Mouse (Mus musculus): Measurements from ENCODE around the gene Camta2. TPM values are rescaled to one million over a fixed set of nuclear protein-coding genes. Genes with fewer than 3 reads are reported as not detected.

Gene Camta2
- polyA plus RNA-seq, 1 experiment from 2014 or later = 14.8 TPM

DNA sequence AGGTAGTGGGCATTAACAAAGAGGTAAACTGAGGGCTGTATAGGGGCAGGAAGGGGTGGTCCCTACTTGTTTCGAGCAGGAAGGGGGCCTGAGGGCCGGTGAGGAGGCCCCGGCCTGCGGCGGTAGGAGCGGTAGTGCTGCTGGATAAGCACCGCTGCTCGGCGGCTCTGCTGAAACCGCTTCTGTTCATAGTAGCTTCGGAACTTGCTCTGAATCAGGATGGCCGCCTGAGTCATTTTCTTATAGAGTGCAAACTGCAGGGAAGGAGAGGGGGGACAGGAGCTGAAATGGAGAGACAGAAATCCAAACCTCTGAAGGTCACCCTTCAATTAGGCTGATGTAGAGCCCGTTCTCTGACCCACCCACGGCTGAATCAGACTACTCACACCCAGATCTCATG, 17.4 kb downstream of the Camta2 start:
- peak overlapping the region; percentile 99 for H3K27ac ChIP-seq (ENCODE audit: low read length)
- H3K9me3 ChIP-seq (ENCODE audit: control insufficient read depth, low read length) = no peaks in the 10 kb centered on the region
- H3K27me3 ChIP-seq (ENCODE audit: control insufficient read depth, insufficient read depth, low read depth, low read length) = no peaks in the 10 kb centered on the region
- WGBS = 39% methylated on average over 14 of the region's 14 CpGs
- H3K4me2 ChIP-seq (ENCODE audit: low read depth, low read length) = peak overlapping the region; percentile 87
- no peak for ATAC-seq (ENCODE audit: low read depth)
- H3K36me3 ChIP-seq (ENCODE audit: control insufficient read depth, insufficient read depth, low read length) = peaks cover 3% of the 10 kb centered on the region; the same call in 1 of the 2 replicates
- peaks cover 16% of the 10 kb centered on the region for H3K4me1 ChIP-seq (replicated peaks; ENCODE audit: control insufficient read depth, insufficient read depth, low read length)
- peak overlapping the region; percentile 81 for H3K9ac ChIP-seq (ENCODE audit: low read length)
- peak overlapping the region; percentile 69 for H3K4me3 ChIP-seq (ENCODE audit: low read length)

DNA sequence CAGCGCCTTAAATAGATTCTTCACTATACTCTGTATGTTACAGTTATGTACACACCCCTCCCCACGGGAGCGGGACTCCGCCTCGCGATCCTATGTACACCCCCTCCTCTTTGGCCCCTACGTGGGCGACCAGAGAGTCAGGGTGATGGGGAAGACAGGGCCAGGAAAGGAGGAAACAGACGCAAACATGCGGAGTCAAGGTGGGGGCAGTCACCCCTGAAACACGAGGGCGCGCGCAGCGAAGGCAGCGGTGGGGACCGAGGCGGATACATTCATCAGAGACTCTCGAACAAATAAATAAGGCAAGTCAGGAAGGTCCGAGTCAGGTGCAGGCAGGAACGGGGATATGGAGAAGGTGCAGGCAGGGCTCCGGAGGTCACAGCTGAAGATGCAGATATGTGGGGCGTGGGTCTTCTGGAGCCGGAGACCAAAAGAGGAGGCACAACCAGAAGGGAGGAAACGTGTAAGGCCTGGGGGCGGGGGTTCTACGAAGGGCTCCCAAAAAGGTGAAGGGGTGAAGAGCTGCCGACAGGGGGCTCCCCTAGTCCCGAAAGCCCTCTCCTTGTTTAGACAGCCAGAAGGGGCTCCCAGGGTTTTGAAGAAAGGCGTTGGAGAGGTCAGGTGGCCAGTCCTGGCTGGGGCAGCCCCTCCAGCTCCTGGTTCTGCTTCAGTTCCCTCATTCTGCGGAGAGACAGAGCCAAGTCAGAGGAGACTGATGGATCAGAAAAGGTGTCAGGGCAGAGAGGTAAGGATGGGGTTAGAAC, 18.1 kb downstream of the Camta2 start:
- Histone ChIP-seq H3K27me3 (ENCODE audit: control insufficient read depth, insufficient read depth, low read depth, low read length) (no peaks in the 10 kb centered on the region), H3K4me3 (ENCODE audit: low read length) (peak overlapping the region; percentile 69), H3K9me3 (ENCODE audit: control insufficient read depth, low read length) (no peaks in the 10 kb centered on the region), H3K36me3 (ENCODE audit: control insufficient read depth, insufficient read depth, low read length) (peaks cover 6% of the 10 kb centered on the region; the same call in 1 of the 2 replicates), H3K27ac (ENCODE audit: low read length) (peak overlapping the region; percentile 99), H3K4me1 (replicated peaks; ENCODE audit: control insufficient read depth, insufficient read depth, low read length) (peaks cover 16% of the 10 kb centered on the region), H3K4me2 (ENCODE audit: low read depth, low read length) (peak overlapping the region; percentile 87), H3K9ac (ENCODE audit: low read length) (peak overlapping the region; percentile 81)
- ATAC-seq (ENCODE audit: low read depth) = peak; percentile 23
- under 1% methylated on average over 31 of the region's 31 CpGs for WGBS

GRCm38 (mm10) chr11:70668771-70669505, 19.0 kb downstream of the Camta2 start, which contains the start of gene Spag7:
Spag7 (minus strand) TSS chr11:70669416.
- WGBS = under 1% methylated on average over 44 of the region's 44 CpGs
- H3K4me2 ChIP-seq (ENCODE audit: low read depth, low read length) = peak within 1 kb of the TSS; percentile 87
- peak within 1 kb of the TSS; percentile 81 for H3K9ac ChIP-seq (ENCODE audit: low read length)
- peak; percentile 96 for ATAC-seq (ENCODE audit: low read depth)
- peaks cover 15% of the 10 kb centered on the region; the same call in 1 of the 2 replicates for H3K36me3 ChIP-seq (ENCODE audit: control insufficient read depth, insufficient read depth, low read length)
- peak within 1 kb of the TSS; percentile 99 for H3K27ac ChIP-seq (ENCODE audit: low read length)
- peaks cover 16% of the 10 kb centered on the region for H3K4me1 ChIP-seq (replicated peaks; ENCODE audit: control insufficient read depth, insufficient read depth, low read length)
- peak within 1 kb of the TSS; percentile 69 for H3K4me3 ChIP-seq (ENCODE audit: low read length)
- no peaks in the 10 kb centered on the region for H3K27me3 ChIP-seq (ENCODE audit: control insufficient read depth, insufficient read depth, low read depth, low read length)
- H3K9me3 ChIP-seq (ENCODE audit: control insufficient read depth, low read length) = no peaks in the 10 kb centered on the region

- Histone ChIP-seq H3K4me3 (ENCODE audit: low read length) (peak overlapping the region; percentile 69), H3K4me2 (ENCODE audit: low read depth, low read length) (peak overlapping the region; percentile 87), H3K4me1 (replicated peaks; ENCODE audit: control insufficient read depth, insufficient read depth, low read length) (peaks cover 16% of the 10 kb centered on the region), H3K36me3 (ENCODE audit: control insufficient read depth, insufficient read depth, low read length) (peaks cover 18% of the 10 kb centered on the region; the same call in 1 of the 2 replicates), H3K27ac (ENCODE audit: low read length) (peak overlapping the region; percentile 96), H3K27me3 (ENCODE audit: control insufficient read depth, insufficient read depth, low read depth, low read length) (no peaks in the 10 kb centered on the region), H3K9me3 (ENCODE audit: control insufficient read depth, low read length) (no peaks in the 10 kb centered on the region), H3K9ac (ENCODE audit: low read length) (peak overlapping the region; percentile 74)
- WGBS = under 1% methylated on average over 15 of the region's 15 CpGs
- ATAC-seq (ENCODE audit: low read depth) = peak; percentile 63
Observed at GRCm38 (mm10) chr11:70668335-70668770, 19.6 kb downstream of the Camta2 start.

- H3K27ac ChIP-seq (ENCODE audit: low read length) = peak overlapping the region; percentile 96
- peaks cover 16% of the 10 kb centered on the region for H3K4me1 ChIP-seq (replicated peaks; ENCODE audit: control insufficient read depth, insufficient read depth, low read length)
- peak overlapping the region; percentile 87 for H3K4me2 ChIP-seq (ENCODE audit: low read depth, low read length)
- H3K9ac ChIP-seq (ENCODE audit: low read length) = peak overlapping the region; percentile 74
- 51% methylated on average over 14 of the region's 14 CpGs for WGBS
- peaks cover 26% of the 10 kb centered on the region for H3K36me3 ChIP-seq (ENCODE audit: control insufficient read depth, insufficient read depth, low read length)
- H3K4me3 ChIP-seq (ENCODE audit: low read length) = peak overlapping the region; percentile 69
- H3K9me3 ChIP-seq (ENCODE audit: control insufficient read depth, low read length) = no peaks in the 10 kb centered on the region
- H3K27me3 ChIP-seq (ENCODE audit: control insufficient read depth, insufficient read depth, low read depth, low read length) = no peaks in the 10 kb centered on the region
- no peak for ATAC-seq (ENCODE audit: low read depth)
Observed at GRCm38 (mm10) chr11:70667271-70668150, 20.4 kb downstream of the Camta2 start.

DNA sequence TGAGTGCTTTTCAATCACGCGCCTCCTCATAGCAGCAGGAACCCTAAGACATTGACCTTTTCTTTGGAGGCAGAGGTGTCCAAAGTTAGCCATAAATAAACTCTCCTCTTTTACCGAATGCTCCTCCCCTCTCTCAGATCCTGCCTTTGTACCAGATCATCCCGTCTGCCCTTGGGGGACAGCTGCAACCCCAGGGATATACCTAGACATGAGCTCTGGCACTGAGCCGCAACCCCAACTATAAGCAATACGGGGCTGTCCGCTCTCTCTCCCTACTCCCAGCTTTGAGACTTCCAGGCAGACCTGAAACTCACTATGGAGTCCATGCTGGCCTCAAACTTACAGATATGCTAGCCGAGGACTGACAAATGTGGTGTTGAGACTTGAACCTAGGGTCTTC, 21.2 kb downstream of the Camta2 start:
- Histone ChIP-seq H3K27ac (ENCODE audit: low read length) (no peak overlapping the region), H3K4me2 (ENCODE audit: low read depth, low read length) (no peak overlapping the region), H3K36me3 (ENCODE audit: control insufficient read depth, insufficient read depth, low read length) (peaks cover 27% of the 10 kb centered on the region), H3K9me3 (ENCODE audit: control insufficient read depth, low read length) (no peaks in the 10 kb centered on the region), H3K27me3 (ENCODE audit: control insufficient read depth, insufficient read depth, low read depth, low read length) (no peaks in the 10 kb centered on the region), H3K4me1 (replicated peaks; ENCODE audit: control insufficient read depth, insufficient read depth, low read length) (peaks cover 16% of the 10 kb centered on the region), H3K9ac (ENCODE audit: low read length) (no peak overlapping the region), H3K4me3 (ENCODE audit: low read length) (no peak overlapping the region)
- ATAC-seq (ENCODE audit: low read depth) = no peak
- 87% methylated on average over 8 of the region's 8 CpGs for WGBS

GRCm38 (mm10) chr11:70664741-70665140, 23.2 kb downstream of the Camta2 start:
- H3K9me3 ChIP-seq (ENCODE audit: control insufficient read depth, low read length) = no peaks in the 10 kb centered on the region
- no peak for ATAC-seq (ENCODE audit: low read depth)
- H3K4me1 ChIP-seq (replicated peaks; ENCODE audit: control insufficient read depth, insufficient read depth, low read length) = peaks cover 10% of the 10 kb centered on the region

DNA sequence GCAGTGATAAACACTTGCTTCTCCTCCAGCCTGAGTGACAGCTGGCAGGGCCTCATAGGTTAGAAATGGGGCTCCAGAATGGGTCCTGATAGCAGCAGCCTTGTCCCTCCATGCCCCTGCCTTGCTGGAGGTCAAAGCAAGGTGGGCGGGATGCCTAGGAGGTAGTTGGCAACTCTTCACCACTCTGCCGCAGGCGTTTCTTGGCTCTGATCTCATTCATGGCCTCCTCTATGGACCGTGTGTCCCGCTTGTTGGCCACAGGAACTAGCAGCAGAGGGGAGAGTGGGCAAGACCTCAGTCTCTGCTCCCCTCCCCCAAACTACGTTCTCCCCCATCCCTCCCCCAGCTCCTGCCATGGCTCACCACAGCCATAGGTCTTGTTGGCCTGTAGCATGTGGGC, 23.9 kb downstream of the Camta2 start:
- no peak overlapping the region for H3K9ac ChIP-seq (ENCODE audit: low read length)
- H3K9me3 ChIP-seq (ENCODE audit: control insufficient read depth, low read length) = no peaks in the 10 kb centered on the region
- peaks cover 29% of the 10 kb centered on the region for H3K36me3 ChIP-seq (ENCODE audit: control insufficient read depth, insufficient read depth, low read length)
- H3K4me3 ChIP-seq (ENCODE audit: low read length) = no peak overlapping the region
- H3K27ac ChIP-seq (ENCODE audit: low read length) = no peak overlapping the region
- no peak overlapping the region for H3K4me2 ChIP-seq (ENCODE audit: low read depth, low read length)
- peaks cover 10% of the 10 kb centered on the region for H3K4me1 ChIP-seq (replicated peaks; ENCODE audit: control insufficient read depth, insufficient read depth, low read length)
- ATAC-seq (ENCODE audit: low read depth) = no peak
- WGBS = 90% methylated on average over 6 of the region's 6 CpGs
- H3K27me3 ChIP-seq (ENCODE audit: control insufficient read depth, insufficient read depth, low read depth, low read length) = no peaks in the 10 kb centered on the region

More at GRCm38 (mm10) chr11:70664741-70665140, 23.2 kb downstream of the Camta2 start:
- Histone ChIP-seq H3K36me3 (ENCODE audit: control insufficient read depth, insufficient read depth, low read length) (peaks cover 27% of the 10 kb centered on the region), H3K27ac (ENCODE audit: low read length) (no peak overlapping the region), H3K4me2 (ENCODE audit: low read depth, low read length) (no peak overlapping the region), H3K4me3 (ENCODE audit: low read length) (no peak overlapping the region), H3K9ac (ENCODE audit: low read length) (no peak overlapping the region), H3K27me3 (ENCODE audit: control insufficient read depth, insufficient read depth, low read depth, low read length) (no peaks in the 10 kb centered on the region)
- 89% methylated on average over 9 of the region's 9 CpGs for WGBS
